Mouse (Mus musculus) lung, adult 2 months (tissue): ENCODE data around the gene Spata33.

ENCODE experiments used
- CTCF ChIP-seq: fragments of 200-500 bp; IDR thresholded peaks from 2 replicates; pipeline ENCODE4 v1.5.1; 2011; ENCODE audit warnings: mild to moderate bottlenecking, low read length, control low read depth; ENCODE audit not compliant: insufficient read depth
- POLR2A ChIP-seq: fragments of 200-500 bp; IDR thresholded peaks from 2 replicates; pipeline ENCODE4 v1.6.1; 2011; ENCODE audit warnings: low read depth, mild to moderate bottlenecking, control low read depth, low read length, borderline replicate concordance; ENCODE audit errors: extremely low read depth

- no peak for TF ChIP-seq CTCF
- no peak for TF ChIP-seq POLR2A
These were observed 19.1 kb downstream of the Spata33 start for GRCm38 (mm10) chr8:123231742-123232141.
